Mouse (Mus musculus): ENCODE measurements around the gene Apobec2.

GRCm38 (mm10) chr17:48467395-48468231 lies 34.9 kb upstream of the Apobec2 start:
- TF ChIP-seq POLR2A (IDR thresholded peaks at IDR 0.05; ENCODE audit: insufficient read length, low read depth) (no peak), MAX (IDR thresholded peaks at IDR 0.05; ENCODE audit: low read depth) (no peak), E2F4 (IDR thresholded peaks at IDR 0.05; ENCODE audit: insufficient read depth) (no peak), USF1 (IDR thresholded peaks at IDR 0.05; ENCODE audit: low read depth) (no peak), MYOD1 (IDR thresholded peaks at IDR 0.05; ENCODE audit: control insufficient read depth in 1 of 3, insufficient read length in 2 of 3, low read depth in 2 of 3) (no peak), SRF (IDR thresholded peaks at IDR 0.05; ENCODE audit: control insufficient read depth, insufficient read length, low read depth) (no peak), POLR2AphosphoS2 (IDR thresholded peaks at IDR 0.05; ENCODE audit: insufficient read length, low read depth) (no peak), CEBPB (IDR thresholded peaks at IDR 0.05; ENCODE audit: insufficient read depth, poor library complexity, severe bottlenecking) (no peak)

Measured in myocyte (in vitro differentiated cells).